Mouse (Mus musculus): ENCODE results near the gene Cdc42bpb. TPM values are rescaled to one million over a fixed set of nuclear protein-coding genes. Genes with fewer than 3 reads are reported as not detected.
A peak's percentile ranks its signal among the peaks of the same experiment; 100 is the strongest.

Cdc42bpb gene
- polyA plus RNA-seq, 1 experiment: 305 TPM

DNA sequence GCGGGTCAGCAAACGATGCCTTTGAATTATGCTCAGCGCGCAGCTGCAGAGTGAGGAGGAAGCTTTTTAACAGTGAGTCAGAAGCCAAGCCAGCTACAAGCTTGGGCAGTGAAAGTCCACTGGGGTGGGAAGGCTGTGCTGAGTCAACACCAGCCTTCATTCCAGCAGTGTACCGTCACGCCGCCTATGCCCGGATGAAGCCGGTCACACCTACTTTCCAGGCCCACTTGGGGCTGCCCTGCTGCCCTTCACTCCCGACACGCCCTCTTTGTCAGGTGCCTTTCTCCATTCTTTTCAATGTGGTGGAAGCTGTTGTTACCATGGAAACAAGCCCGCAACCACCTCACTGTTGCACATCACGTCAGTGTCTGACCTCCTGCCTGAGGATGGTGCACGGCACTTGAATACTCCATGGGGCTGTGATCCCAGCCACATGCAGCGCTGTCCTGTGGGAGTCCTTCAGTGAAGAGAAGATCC lies 24.0 kb downstream of the Cdc42bpb start:
- TF ChIP-seq CTCF (IDR thresholded peaks at IDR 0.05; ENCODE audit: insufficient read depth, low read length): no peak
- no peak for TF ChIP-seq POLR2A (IDR thresholded peaks at IDR 0.05; ENCODE audit: borderline replicate concordance, extremely low read depth, low read depth, low read length)
- peak; percentile 59 for DNase-seq
- WGBS: 48% methylated on average over 15 of the region's 15 CpGs
- Histone ChIP-seq H3K4me3 (replicated peaks; ENCODE audit: extremely low read depth, low read depth, low read length) (no peak overlapping the region), H3K4me1 (ENCODE audit: control insufficient read depth, insufficient read depth, low read length) (peaks cover 33% of the 10 kb centered on the region)

DNA sequence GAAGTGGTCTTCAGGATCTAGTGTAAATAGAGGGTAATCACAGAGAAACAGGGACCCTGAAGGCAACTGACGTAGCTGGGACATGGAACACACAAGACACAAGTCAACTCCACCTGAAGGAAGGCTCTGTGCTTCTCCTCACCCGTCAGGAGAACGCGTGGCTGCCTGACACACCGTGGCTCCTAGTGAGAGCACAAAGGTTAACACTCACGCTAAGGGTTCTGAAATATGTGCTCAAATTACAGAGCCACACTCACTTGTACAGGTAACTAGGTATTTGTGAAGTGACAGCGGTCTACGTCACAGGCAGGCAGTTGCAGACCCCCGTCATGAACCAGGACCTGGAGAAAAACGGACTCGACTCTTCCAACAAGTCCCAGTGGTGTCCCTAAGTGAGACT lies 24.5 kb downstream of the Cdc42bpb start:
- WGBS: 64% methylated on average over 11 of the region's 11 CpGs
- Histone ChIP-seq H3K4me1 (ENCODE audit: control insufficient read depth, insufficient read depth, low read length) (peaks cover 36% of the 10 kb centered on the region), H3K4me3 (replicated peaks; ENCODE audit: extremely low read depth, low read depth, low read length) (no peak overlapping the region)
- DNase-seq: no peak
- TF ChIP-seq POLR2A (IDR thresholded peaks at IDR 0.05; ENCODE audit: borderline replicate concordance, extremely low read depth, low read depth, low read length) (no peak), CTCF (IDR thresholded peaks at IDR 0.05; ENCODE audit: insufficient read depth, low read length) (no peak)

DNA sequence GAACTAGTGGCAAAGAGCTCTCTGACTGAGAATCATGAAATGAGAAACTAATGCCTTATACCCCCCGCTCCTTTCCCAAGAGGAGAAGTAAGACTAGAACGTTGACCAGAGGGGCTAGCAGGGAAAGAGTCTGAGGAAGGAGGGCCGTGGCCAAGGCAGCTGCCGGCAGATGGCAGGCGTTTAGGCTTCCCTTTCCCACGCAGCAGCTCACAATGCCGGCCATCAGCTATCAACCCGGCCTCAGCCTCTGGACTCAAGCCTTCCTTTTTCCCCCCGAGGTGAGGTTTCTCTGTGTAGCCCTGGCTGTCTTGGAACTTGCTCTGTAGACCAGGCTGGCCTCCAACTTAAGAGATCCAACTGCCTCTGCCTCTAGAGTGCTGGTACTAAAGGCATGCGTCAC lies 25.0 kb downstream of the Cdc42bpb start:
- Histone ChIP-seq H3K4me3 (replicated peaks; ENCODE audit: extremely low read depth, low read depth, low read length) (no peak overlapping the region), H3K4me1 (ENCODE audit: control insufficient read depth, insufficient read depth, low read length) (peaks cover 37% of the 10 kb centered on the region)
- WGBS: 42% methylated on average over 10 of the region's 10 CpGs
- no peak for DNase-seq
- no peak; the same call in 1 of the 2 replicates for TF ChIP-seq CTCF (IDR thresholded peaks at IDR 0.05; ENCODE audit: insufficient read depth, low read length)
- no peak for TF ChIP-seq POLR2A (IDR thresholded peaks at IDR 0.05; ENCODE audit: borderline replicate concordance, extremely low read depth, low read depth, low read length)

DNA sequence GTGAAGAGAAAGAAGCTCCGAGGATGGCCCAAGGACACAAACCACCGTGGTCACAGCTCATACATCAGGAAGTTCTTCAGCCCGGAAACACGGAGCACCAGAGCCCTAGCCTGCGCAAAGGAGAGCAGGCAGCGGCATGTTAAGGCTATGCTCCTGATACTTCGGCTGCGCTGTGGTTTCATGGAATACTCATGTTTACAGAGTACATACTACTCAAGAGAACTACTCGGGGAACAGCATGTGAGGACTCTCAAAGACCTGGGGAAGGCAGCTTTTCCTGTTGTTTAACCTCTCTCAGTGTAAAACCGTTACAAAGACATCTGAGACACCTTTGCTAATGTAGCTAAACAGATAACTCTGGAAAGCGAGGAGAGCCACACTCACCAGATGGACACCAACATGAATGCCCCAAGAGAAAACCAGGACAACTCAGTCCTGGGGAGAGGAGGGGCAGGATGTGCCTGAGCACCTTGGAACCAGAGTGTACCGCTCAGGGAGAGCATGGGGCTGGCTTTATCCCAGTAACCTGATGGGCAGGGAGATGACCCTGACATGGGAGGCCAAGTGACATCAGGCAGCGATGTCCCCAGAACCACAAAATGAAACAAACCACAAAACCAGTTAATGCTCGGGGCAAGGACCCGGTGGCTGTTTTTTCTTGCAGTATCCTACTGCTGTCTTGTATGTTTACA lies 27.8 kb downstream of the Cdc42bpb start:
- peaks cover 34% of the 10 kb centered on the region for H3K4me1 ChIP-seq (ENCODE audit: control insufficient read depth, insufficient read depth, low read length)
- 38% methylated on average over 15 of the region's 15 CpGs for WGBS
- no peak for DNase-seq
- no peak overlapping the region for H3K4me3 ChIP-seq (replicated peaks; ENCODE audit: extremely low read depth, low read depth, low read length)
- TF ChIP-seq CTCF (IDR thresholded peaks at IDR 0.05; ENCODE audit: insufficient read depth, low read length) (no peak), POLR2A (IDR thresholded peaks at IDR 0.05; ENCODE audit: borderline replicate concordance, extremely low read depth, low read depth, low read length) (no peak)

DNA sequence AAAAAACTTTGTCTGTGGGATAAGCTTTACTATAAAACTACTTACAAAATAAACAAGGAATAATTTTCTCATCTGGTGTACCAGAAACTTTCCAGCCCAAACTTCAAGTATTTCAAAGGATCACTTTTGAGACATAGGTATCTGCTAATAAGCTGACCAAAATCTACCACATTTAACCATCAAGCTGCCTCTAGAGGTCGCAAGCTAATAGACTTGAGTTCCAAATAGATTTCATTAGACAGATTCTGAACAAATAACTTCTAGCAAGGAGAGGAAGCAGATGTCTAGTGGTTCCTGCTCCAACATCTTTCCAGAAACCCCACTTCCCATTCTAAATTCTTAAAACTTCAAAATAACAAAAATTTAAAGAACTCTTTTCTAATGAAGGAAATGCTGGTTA lies 33.6 kb downstream of the Cdc42bpb start:
- WGBS: 46% methylated on average over 1 of the region's 1 CpGs
- no peak overlapping the region for H3K4me3 ChIP-seq (replicated peaks; ENCODE audit: extremely low read depth, low read depth, low read length)
- no peak for DNase-seq
- TF ChIP-seq CTCF (IDR thresholded peaks at IDR 0.05; ENCODE audit: insufficient read depth, low read length): no peak
- no peak for TF ChIP-seq POLR2A (IDR thresholded peaks at IDR 0.05; ENCODE audit: borderline replicate concordance, extremely low read depth, low read depth, low read length)
- H3K4me1 ChIP-seq (ENCODE audit: control insufficient read depth, insufficient read depth, low read length): peaks cover 8% of the 10 kb centered on the region; the same call in 1 of the 2 replicates

DNA sequence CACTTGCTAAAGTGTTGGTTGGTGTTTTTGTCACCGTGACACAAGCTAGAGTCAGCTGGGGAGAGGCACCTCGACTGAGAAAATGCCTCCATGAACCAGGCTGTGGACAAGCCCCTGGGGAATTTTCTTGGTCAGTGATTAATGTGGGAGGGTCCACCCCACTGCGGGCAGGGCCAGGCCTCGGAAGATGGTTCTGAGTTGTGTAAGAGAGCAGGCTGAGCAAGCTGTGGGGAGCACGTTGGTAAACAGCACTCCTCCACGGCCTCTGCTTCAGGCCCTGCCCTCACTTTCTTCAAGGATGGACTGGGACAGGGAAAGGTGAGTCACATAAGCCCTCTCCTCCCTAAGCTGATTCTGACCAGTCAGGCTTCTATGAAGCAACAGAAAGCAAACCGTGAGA lies 36.8 kb downstream of the Cdc42bpb start:
- no peak for TF ChIP-seq CTCF (IDR thresholded peaks at IDR 0.05; ENCODE audit: insufficient read depth, low read length)
- TF ChIP-seq POLR2A (IDR thresholded peaks at IDR 0.05; ENCODE audit: borderline replicate concordance, extremely low read depth, low read depth, low read length): no peak
- Histone ChIP-seq H3K4me3 (replicated peaks; ENCODE audit: extremely low read depth, low read depth, low read length) (no peak overlapping the region), H3K4me1 (ENCODE audit: control insufficient read depth, insufficient read depth, low read length) (no peaks in the 10 kb centered on the region)
- DNase-seq: no peak
- 56% methylated on average over 7 of the region's 7 CpGs for WGBS

DNA sequence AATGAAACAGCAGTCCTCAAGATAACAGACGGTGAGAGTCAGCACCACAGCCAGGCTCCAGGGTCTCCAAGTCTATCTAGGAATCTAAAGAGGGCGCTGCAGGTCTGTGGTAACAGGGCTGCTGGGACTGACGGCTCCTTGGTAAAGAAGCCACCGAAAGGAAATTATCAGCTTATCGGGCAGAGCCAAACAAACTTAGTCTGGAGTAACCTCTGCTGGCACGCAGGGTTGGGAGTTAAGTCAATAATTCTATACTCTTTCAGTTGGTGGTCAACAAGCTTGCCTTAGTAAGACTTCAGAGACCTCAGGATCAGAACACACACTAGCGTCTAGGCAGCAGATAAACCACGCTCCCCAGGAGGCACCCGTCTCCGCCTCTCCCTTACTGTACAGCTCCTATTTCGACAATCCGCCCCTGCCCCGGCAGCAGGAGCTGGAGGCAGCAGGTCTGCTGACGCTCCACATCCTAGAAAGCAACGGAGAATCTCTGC lies 39.6 kb downstream of the Cdc42bpb start:
- H3K4me3 ChIP-seq (replicated peaks; ENCODE audit: extremely low read depth, low read depth, low read length): no peak overlapping the region
- TF ChIP-seq POLR2A (IDR thresholded peaks at IDR 0.05; ENCODE audit: borderline replicate concordance, extremely low read depth, low read depth, low read length) (no peak), CTCF (IDR thresholded peaks at IDR 0.05; ENCODE audit: insufficient read depth, low read length) (0 out of 2 replicates have a peak, but pooled peaks have one; percentile 5)
- 52% methylated on average over 15 of the region's 15 CpGs for WGBS
- H3K4me1 ChIP-seq (ENCODE audit: control insufficient read depth, insufficient read depth, low read length): no peaks in the 10 kb centered on the region
- no peak for DNase-seq

DNA sequence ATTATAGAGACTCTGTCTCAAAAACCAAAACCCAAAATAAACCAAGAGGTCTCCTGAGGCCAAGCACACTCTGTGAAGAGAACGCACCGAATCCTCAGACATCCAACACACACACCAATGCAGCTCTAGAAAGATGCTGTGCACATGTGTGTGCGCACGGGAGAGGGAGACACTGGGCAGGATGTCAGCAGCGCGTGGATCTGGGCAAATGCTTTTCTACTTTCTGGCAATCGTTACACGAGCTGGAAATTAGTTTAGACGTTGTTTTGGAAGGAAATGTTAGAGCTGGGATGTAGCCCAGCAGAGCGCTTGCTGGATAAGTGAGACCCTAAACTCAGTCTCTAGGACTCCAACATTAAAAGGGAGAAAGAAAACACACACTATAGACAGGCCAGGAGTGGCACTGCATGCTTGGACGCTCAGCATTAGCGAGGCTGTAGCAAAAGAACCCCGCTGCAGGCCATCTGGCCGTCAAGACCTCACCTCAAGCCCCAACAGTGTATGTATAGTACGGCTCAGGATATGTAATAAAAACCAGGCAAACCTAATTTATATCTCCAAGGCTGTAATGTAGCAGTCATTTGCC lies 44.4 kb downstream of the Cdc42bpb start:
- no peak overlapping the region for H3K4me3 ChIP-seq (replicated peaks; ENCODE audit: extremely low read depth, low read depth, low read length)
- no peaks in the 10 kb centered on the region for H3K4me1 ChIP-seq (ENCODE audit: control insufficient read depth, insufficient read depth, low read length)
- TF ChIP-seq CTCF (IDR thresholded peaks at IDR 0.05; ENCODE audit: insufficient read depth, low read length) (no peak), POLR2A (IDR thresholded peaks at IDR 0.05; ENCODE audit: borderline replicate concordance, extremely low read depth, low read depth, low read length) (no peak)
- no peak for DNase-seq
- WGBS: 65% methylated on average over 15 of the region's 15 CpGs

DNA sequence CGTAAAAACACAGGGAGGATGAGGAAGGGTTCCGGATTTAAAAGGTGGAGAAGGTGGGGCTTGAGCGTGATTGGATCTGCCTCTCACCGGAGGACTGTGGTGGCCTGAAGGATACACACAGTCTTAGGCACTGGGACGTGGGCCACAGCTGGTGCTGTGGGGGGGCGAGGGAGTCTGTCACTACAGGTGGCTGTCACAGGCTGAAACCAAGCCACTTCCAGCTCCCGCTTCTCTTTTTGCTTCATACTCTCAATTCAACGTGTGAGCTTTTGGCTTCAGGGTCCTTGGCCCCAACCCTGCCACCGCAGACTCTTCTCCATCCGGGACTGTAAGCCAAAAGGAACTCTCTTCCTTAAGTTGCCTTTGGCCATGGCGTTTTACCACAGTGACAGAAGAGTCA lies 45.1 kb downstream of the Cdc42bpb start:
- Histone ChIP-seq H3K4me1 (ENCODE audit: control insufficient read depth, insufficient read depth, low read length) (no peaks in the 10 kb centered on the region), H3K4me3 (replicated peaks; ENCODE audit: extremely low read depth, low read depth, low read length) (no peak overlapping the region)
- WGBS: 88% methylated on average over 11 of the region's 11 CpGs
- DNase-seq: no peak
- TF ChIP-seq POLR2A (IDR thresholded peaks at IDR 0.05; ENCODE audit: borderline replicate concordance, extremely low read depth, low read depth, low read length) (no peak), CTCF (IDR thresholded peaks at IDR 0.05; ENCODE audit: insufficient read depth, low read length) (no peak)

DNA sequence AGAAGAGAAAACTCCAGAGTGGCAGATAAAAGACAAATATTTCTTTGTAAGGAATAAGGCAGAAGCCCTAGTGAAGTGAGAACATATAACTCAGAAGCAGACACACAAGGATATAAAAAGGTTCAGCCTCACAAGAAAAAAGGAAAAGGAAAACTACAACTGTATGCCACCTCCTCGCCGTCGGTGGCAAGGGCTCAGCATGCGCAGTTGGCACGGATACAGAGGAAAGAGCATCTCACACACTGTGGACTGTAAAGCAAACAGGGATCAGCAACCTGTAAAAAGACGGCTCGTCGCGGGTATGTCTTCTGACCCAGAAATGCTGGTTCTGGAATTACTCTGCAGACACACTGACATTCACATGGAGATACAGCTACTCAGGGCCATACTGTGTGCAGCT lies 45.9 kb downstream of the Cdc42bpb start:
- no peak for DNase-seq
- WGBS: 83% methylated on average over 9 of the region's 9 CpGs
- Histone ChIP-seq H3K4me3 (replicated peaks; ENCODE audit: extremely low read depth, low read depth, low read length) (no peak overlapping the region), H3K4me1 (ENCODE audit: control insufficient read depth, insufficient read depth, low read length) (no peaks in the 10 kb centered on the region)
- TF ChIP-seq CTCF (IDR thresholded peaks at IDR 0.05; ENCODE audit: insufficient read depth, low read length) (no peak), POLR2A (IDR thresholded peaks at IDR 0.05; ENCODE audit: borderline replicate concordance, extremely low read depth, low read depth, low read length) (no peak)
